Mouse (Mus musculus) E14TG2a.4 (cell line): Measurements from ENCODE around the gene Usp49.

Experiments used
- H3K27me3 ChIP-seq: 2 replicates; pipeline ENCODE4 v1.6.1; 2014; ENCODE audit warnings: low read length, control low read depth; ENCODE audit not compliant: insufficient read depth
- H3K36me3 ChIP-seq: 2 replicates; pipeline ENCODE4 v1.6.1; 2014; ENCODE audit warnings: low read length, control low read depth; ENCODE audit not compliant: insufficient read depth
- H3K4me1 ChIP-seq: replicated peaks from 2 replicates; pipeline ENCODE4 v1.6.1; 2014; ENCODE audit warnings: low read depth, low read length, control low read depth
- H3K4me3 ChIP-seq: replicated peaks from 2 replicates; pipeline ENCODE4 v1.5.1; 2014; ENCODE audit warnings: mild to moderate bottlenecking, low read length
- H3K9me3 ChIP-seq: 2 replicates; pipeline ENCODE4 v1.6.1; 2014; ENCODE audit warnings: low read length, control low read depth
- CTCF ChIP-seq: conservative IDR thresholded peaks from 2 replicates; pipeline ENCODE4 v1.5.1; 2014; ENCODE audit warnings: low read length
- NANOG ChIP-seq: IDR thresholded peaks from 2 replicates; pipeline ENCODE4 v1.6.1; 2014; ENCODE audit warnings: borderline replicate concordance, low read length, mixed read lengths
- POU5F1 ChIP-seq: IDR thresholded peaks from 2 replicates; pipeline ENCODE4 v1.6.1; 2014; ENCODE audit warnings: low read length, borderline replicate concordance

Gene Usp49

GRCm38 (mm10) chr17:47672311-47673111 lies 42.0 kb downstream of the Usp49 start:
- H3K9me3 ChIP-seq, result no peaks in the 10 kb centered on the region
- TF ChIP-seq POU5F1 (no peak), CTCF (no peak), NANOG (no peak)
- H3K27me3 ChIP-seq, result peaks cover 9% of the 10 kb centered on the region
- H3K36me3 ChIP-seq, result peaks cover 28% of the 10 kb centered on the region
- peaks cover 58% of the 10 kb centered on the region for H3K4me1 ChIP-seq
- H3K4me3 ChIP-seq, result peak overlapping the region; percentile 82

DNA sequence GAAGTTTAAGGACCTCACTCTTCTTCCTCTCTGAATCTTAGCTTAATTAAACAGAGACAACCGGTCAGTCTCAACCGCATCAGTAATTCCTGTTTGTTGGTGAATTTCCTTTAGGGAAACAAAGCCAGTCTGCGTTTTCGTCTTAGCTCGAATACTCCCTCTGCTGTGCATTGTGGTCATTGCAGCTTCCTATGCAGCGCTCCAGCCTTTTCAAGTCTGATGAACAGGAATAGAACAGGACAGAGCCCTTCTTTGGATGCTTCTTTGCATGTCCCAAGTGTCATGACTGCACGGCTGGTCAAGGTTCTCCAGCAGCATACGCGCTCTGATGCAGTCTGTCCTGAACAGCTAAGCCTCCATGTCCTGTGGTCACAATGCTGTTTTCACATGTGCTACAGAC lies 46.1 kb downstream of the Usp49 start:
- peaks cover 32% of the 10 kb centered on the region for H3K4me1 ChIP-seq
- H3K36me3 ChIP-seq, result peaks cover 68% of the 10 kb centered on the region
- H3K9me3 ChIP-seq, result no peaks in the 10 kb centered on the region
- H3K27me3 ChIP-seq, result no peaks in the 10 kb centered on the region
- no peak for TF ChIP-seq NANOG
- TF ChIP-seq POU5F1, result no peak
- TF ChIP-seq CTCF, result peak; percentile 96
- no peak overlapping the region for H3K4me3 ChIP-seq

- TF ChIP-seq CTCF, result no peak
- no peak for TF ChIP-seq POU5F1
- TF ChIP-seq NANOG, result no peak
- Histone ChIP-seq H3K4me3 (no peak overlapping the region), H3K9me3 (no peaks in the 10 kb centered on the region), H3K4me1 (peaks cover 39% of the 10 kb centered on the region), H3K27me3 (no peaks in the 10 kb centered on the region), H3K36me3 (peaks cover 84% of the 10 kb centered on the region)
Observed at GRCm38 (mm10) chr17:47678238-47678637, 47.7 kb downstream of the Usp49 start.

DNA sequence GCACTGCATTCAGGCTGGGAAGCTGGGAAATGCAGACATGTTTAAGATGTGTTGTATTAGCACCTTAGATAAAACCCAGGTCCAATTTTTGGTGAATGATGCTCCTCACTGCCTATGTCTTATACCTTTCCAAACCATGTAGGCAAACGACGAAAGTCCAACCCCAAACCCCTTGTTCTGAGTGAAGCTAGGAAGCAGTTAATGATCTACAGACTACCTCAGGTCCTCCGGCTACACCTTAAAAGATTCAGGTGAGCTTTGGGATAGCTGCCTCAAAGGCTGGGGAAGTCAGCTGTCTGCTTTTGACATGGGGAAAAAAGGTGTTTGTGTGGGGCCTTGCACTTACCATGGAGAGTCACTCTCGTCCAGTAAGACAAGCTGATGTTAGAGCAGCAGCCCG lies 48.2 kb downstream of the Usp49 start:
- Histone ChIP-seq H3K36me3 (peaks cover 89% of the 10 kb centered on the region), H3K9me3 (no peaks in the 10 kb centered on the region), H3K4me1 (peaks cover 37% of the 10 kb centered on the region), H3K27me3 (no peaks in the 10 kb centered on the region), H3K4me3 (no peak overlapping the region)
- TF ChIP-seq POU5F1 (no peak), CTCF (no peak), NANOG (no peak)

GRCm38 (mm10) chr17:47682836-47683235 lies 52.3 kb downstream of the Usp49 start:
- H3K4me3 ChIP-seq, result no peak overlapping the region
- TF ChIP-seq CTCF, result no peak
- TF ChIP-seq NANOG, result no peak
- TF ChIP-seq POU5F1, result no peak
- H3K9me3 ChIP-seq, result no peaks in the 10 kb centered on the region
- no peaks in the 10 kb centered on the region for H3K27me3 ChIP-seq
- H3K4me1 ChIP-seq, result peaks cover 52% of the 10 kb centered on the region
- peaks cover 93% of the 10 kb centered on the region for H3K36me3 ChIP-seq

DNA sequence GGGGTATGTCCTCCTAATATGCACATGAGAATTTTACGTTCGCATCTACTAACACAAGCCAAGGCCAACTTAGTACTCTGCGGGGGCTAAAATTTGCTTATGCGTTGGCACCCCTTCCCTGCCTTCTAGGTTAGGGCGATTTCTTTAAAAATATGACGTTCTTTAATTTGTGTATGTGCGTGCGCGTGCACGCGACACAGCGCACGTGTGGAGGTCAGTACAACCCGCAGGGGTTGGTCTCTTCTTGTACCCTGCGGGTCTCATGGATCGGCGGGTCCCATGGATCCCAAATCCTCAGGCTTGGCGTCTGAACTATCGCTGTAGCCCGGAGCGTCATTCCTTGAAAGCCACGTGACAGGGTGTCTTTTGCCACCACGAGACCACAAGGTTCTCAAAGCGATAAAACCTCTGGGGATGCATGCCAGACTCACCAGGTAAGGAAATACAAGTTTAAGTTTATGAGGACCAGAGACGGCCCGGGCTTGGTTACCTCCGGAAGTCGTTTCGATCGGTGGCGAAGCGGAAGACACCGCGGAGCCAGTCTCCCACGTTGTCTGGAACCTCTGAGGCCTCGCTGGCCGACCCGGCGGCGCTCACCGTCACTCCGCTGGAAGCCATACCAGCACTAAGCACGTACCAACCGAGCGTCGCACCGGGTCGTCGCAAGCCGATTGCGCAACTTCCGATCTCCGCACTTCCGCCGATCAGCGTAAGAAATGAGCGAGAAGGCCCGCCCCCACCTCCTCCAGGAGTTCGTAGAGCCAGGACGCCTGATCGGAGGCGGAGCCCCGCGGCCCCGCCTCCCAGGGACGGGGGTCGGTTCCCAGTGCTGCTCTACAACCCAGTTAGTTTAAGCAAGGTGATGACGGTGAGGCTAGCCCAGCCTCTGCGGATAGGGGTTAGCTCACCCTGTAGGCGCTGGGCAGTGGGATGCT lies 57.2 kb downstream of the Usp49 start:
- Histone ChIP-seq H3K4me3 (peak overlapping the region; percentile 98), H3K9me3 (no peaks in the 10 kb centered on the region), H3K36me3 (peaks cover 46% of the 10 kb centered on the region), H3K4me1 (peaks cover 78% of the 10 kb centered on the region), H3K27me3 (peaks cover 36% of the 10 kb centered on the region)
- TF ChIP-seq NANOG (peak; percentile 12; the same call in 1 of the 2 replicates), POU5F1 (no peak)

GRCm38 (mm10) chr17:47688344-47688607 lies 57.8 kb downstream of the Usp49 start, which contains the start of gene Tomm6:
TSS of gene Tomm6 (minus strand) at chr17:47688386.
- TF ChIP-seq POU5F1 (no peak), CTCF (no peak), NANOG (no peak)

DNA sequence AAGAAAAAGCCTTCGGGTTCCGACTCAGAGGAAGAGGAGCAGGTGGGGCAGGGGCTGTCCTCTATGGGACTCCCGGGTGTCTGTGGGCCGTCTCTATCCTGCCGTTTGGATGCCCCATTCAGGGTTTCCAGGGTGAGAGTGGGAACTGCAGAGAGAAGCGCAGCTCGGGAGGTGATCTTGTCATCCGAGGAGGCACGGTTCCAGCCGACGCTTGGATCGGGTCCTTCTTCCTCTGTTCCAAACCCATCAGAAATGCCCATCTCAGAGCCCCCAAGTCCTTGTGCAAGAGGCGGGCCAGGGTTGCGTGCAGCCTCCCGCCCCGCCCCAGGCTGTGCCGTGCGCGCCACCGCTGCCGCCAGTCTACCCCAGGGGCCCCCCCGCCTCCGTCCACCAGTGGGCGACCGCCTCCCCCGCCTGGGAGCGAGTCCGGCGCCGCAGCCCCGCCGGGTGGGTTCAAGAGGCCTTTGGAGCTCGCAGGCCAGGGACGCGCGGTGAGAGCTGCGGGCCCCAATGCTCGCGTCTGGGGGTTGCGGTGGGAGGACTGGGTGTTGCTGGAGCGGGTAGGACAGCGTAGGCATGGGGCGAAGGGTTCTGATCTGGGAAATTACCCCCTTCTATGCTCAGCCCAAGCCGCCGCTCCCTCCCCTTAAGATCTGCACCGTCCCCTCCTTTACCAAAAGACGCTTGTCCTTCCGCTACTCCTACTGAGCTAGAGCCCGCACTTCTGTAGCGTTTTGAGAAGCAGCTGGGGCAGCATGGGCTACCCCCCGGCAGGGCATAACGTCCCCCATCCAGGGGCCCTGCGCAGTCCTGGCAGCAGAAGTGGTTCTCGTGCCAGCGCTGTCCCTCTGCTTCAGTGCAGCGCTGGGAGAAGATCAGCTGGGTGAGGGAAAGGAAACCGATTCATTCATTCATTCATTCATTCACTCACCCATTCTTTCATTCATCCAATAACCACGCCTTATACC lies 58.4 kb downstream of the Usp49 start, which contains the start of gene Frs3:
Gene Frs3, plus strand, starts transcription at position 423 of the 968 bp plus-strand sequence.
- TF ChIP-seq NANOG (no peak), POU5F1 (no peak), CTCF (no peak)
- Histone ChIP-seq H3K27me3 (peaks cover 49% of the 10 kb centered on the region), H3K4me3 (peak within 1 kb of the TSS; percentile 98), H3K36me3 (peaks cover 34% of the 10 kb centered on the region), H3K4me1 (peaks cover 75% of the 10 kb centered on the region), H3K9me3 (no peaks in the 10 kb centered on the region)

More at GRCm38 (mm10) chr17:47688344-47688607, 57.8 kb downstream of the Usp49 start, which contains the start of gene Tomm6:
- Histone ChIP-seq H3K4me3 (peak within 1 kb of the TSS; percentile 98), H3K27me3 (peaks cover 42% of the 10 kb centered on the region), H3K4me1 (peaks cover 74% of the 10 kb centered on the region), H3K9me3 (no peaks in the 10 kb centered on the region), H3K36me3 (peaks cover 40% of the 10 kb centered on the region)
